9 mouse cellular contexts compared by ENCODE assay signal in the genomic region with DNA sequence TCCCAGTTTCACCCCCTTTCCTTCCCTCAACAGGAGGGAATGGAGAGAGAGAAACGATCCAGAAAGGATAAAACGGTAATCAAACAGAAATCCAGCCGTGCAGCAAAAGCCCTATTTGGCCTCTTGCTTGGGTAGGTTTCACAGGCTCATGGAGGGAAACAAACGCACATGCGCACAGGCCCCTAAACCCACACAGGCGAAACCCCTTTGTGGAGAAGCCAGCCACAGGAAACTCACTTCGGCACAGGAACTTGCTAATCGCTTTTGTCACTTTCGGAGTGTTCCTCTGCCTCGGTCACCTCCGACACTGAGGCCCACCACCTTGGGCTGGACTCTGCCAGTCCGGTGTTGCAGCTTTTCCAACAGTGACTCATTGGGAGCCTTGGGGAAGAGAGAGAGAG. TPM values are rescaled to one million over a fixed set of nuclear protein-coding genes. Genes with fewer than 3 reads are reported as not detected.
DNase-seq lines count a peak whose midpoint lies in the region; ATAC-seq and TF ChIP-seq lines count a peak whose summit lies in the region.
"Had no signal": no experiment of that assay in that cellular context is flagged by ENCODE, and none has a peak within 500 bp of the region (broad histone marks: within the 10 kb centered on the region; RNA-seq: fewer than 3 reads in every experiment).

No protein-coding gene starts in this region.

- no peak for TF ChIP-seq CTCF in lung, postnatal 0 days (IDR thresholded peaks at IDR 0.05)
- no peak for TF ChIP-seq CTCF in lung, embryonic 14.5 days (IDR thresholded peaks at IDR 0.05; ENCODE audit: low read depth)

- H3K4me3 ChIP-seq in lung, postnatal 0 days (ENCODE audit: low read depth, low read length): no peak overlapping the region
- H3K4me3 ChIP-seq in lung, embryonic 14.5 days (ENCODE audit: low read depth, low read length): no peak overlapping the region
- H3K4me3 ChIP-seq: neural tube, embryonic 13.5 days had no signal

- no peak overlapping the region for H3K9ac ChIP-seq in lung, postnatal 0 days (replicated peaks; ENCODE audit: low read depth)
- no peak overlapping the region for H3K9ac ChIP-seq in lung, embryonic 14.5 days
- H3K9ac ChIP-seq: neural tube, embryonic 13.5 days had no signal

- DNase-seq in lung, adult 18-20 months: peak; percentile 29 to 63
- no peak for DNase-seq in lung, postnatal 0 days (ENCODE audit: low spot score)
- DNase-seq in lung, embryonic 14.5 days: peak; percentile 13
- DNase-seq in splenic B cell, adult 2 months (ENCODE audit: low read depth, low spot score): peak; percentile 92
- DNase-seq in cerebellum, adult 9-11 months: no peak
- DNase-seq in urinary bladder, postnatal 14 days (ENCODE audit: low spot score): no peak

- no peaks in the 10 kb centered on the region for H3K36me3 ChIP-seq in lung, postnatal 0 days (ENCODE audit: insufficient read depth, low read length)
- no peaks in the 10 kb centered on the region for H3K36me3 ChIP-seq in lung, embryonic 14.5 days (ENCODE audit: insufficient read depth)
- H3K36me3 ChIP-seq in splenic B cell, adult 2 months (ENCODE audit: control insufficient read depth, insufficient read depth, low read length, poor library complexity, severe bottlenecking): no peaks in the 10 kb centered on the region
- H3K36me3 ChIP-seq: neural tube, embryonic 13.5 days had no signal

- TF ChIP-seq EP300 in lung, postnatal 0 days (IDR thresholded peaks at IDR 0.05): no peak

- H3K4me2 ChIP-seq in lung, postnatal 0 days (replicated peaks; ENCODE audit: low read depth, low read length): no peak overlapping the region
- H3K4me2 ChIP-seq in lung, embryonic 14.5 days: no peak overlapping the region
- H3K4me2 ChIP-seq: neural tube, embryonic 13.5 days had no signal

- H3K27me3 ChIP-seq in lung, postnatal 0 days (replicated peaks; ENCODE audit: insufficient read depth, low read length): no peaks in the 10 kb centered on the region
- no peaks in the 10 kb centered on the region for H3K27me3 ChIP-seq in lung, embryonic 14.5 days (ENCODE audit: insufficient read depth, low read length)
- H3K27me3 ChIP-seq in splenic B cell, adult 2 months (ENCODE audit: control insufficient read depth, insufficient read depth, low read length, poor library complexity, severe bottlenecking): no peaks in the 10 kb centered on the region
- H3K27me3 ChIP-seq: neural tube, embryonic 13.5 days had no signal

- no peak for ATAC-seq in lung, postnatal 0 days
- ATAC-seq in granulocyte monocyte progenitor cell, adult 5-6 weeks (replicated peaks; ENCODE audit: poor library complexity, severe bottlenecking): peak; percentile 45
- no peak for ATAC-seq in lung, embryonic 14.5 days (ENCODE audit: insufficient read depth)
- ATAC-seq in cerebellum, adult (ENCODE audit: insufficient number of reproducible peaks, low FRiP score, low TSS enrichment): no peak

- no peaks in the 10 kb centered on the region for H3K4me1 ChIP-seq in lung, postnatal 0 days (ENCODE audit: insufficient read depth, low read depth, low read length)
- no peaks in the 10 kb centered on the region; the same call in 1 of the 2 replicates for H3K4me1 ChIP-seq in lung, embryonic 14.5 days (ENCODE audit: insufficient read depth)
- H3K4me1 ChIP-seq: neural tube, embryonic 13.5 days had no signal

- no peaks in the 10 kb centered on the region for H3K9me3 ChIP-seq in lung, postnatal 0 days (ENCODE audit: low read length)
- H3K9me3 ChIP-seq in lung, embryonic 14.5 days (ENCODE audit: low read depth, low read length): no peaks in the 10 kb centered on the region
- H3K9me3 ChIP-seq: neural tube, embryonic 13.5 days had no signal

- H3K27ac ChIP-seq in lung, postnatal 0 days (ENCODE audit: low read length): no peak overlapping the region
- H3K27ac ChIP-seq in lung, embryonic 14.5 days (ENCODE audit: low read depth): no peak overlapping the region
- H3K27ac ChIP-seq: neural tube, embryonic 13.5 days had no signal

- 61% methylated on average over 12 of the region's 12 CpGs for WGBS in lung, postnatal 0 days
- 72% methylated on average over 12 of the region's 12 CpGs for WGBS in lung, embryonic 14.5 days

RNA-seq across cellular contexts. Expression of a gene that starts 2.3 kb away (rescaled TPM):
- 0.90 and 0.98 TPM in 2 replicates for polyA plus RNA-seq in lung, postnatal 0 days (2015; fragmentation: Nextera tagmentation; extraction: Ambion mirVana)
- total RNA-seq in granulocyte monocyte progenitor cell, adult 5-6 weeks (2014; fragmentation: Nextera tagmentation): 14.4 and 20.0 TPM in 2 replicates
- 14.6 and 18.5 TPM in 2 replicates for total RNA-seq in granulocyte monocyte progenitor cell, adult 5-6 weeks (2017)
- 0.57 and 0.76 TPM in 2 replicates for polyA plus RNA-seq in lung, embryonic 14.5 days (2014; fragmentation: Nextera tagmentation; extraction: Ambion mirVana)

Comparison
In these comparisons a context has a peak if more than half of its experiments do, and no peak if none do; other contexts are left out.
1. DNase-seq: peak in lung, adult 18-20 months (2 of 2), lung, embryonic 14.5 days (single experiment) and splenic B cell, adult 2 months (single experiment); none in lung, postnatal 0 days (single experiment), cerebellum, adult 9-11 months (single experiment) and urinary bladder, postnatal 14 days (single experiment).